Mouse (Mus musculus): ENCODE data around the gene St3gal4.

The St3gal4 gene

GRCm38 (mm10) chr9:35045756-35046155 is 73.3 kb downstream of the St3gal4 start:
- DNase-seq, result no peak

- no peak for DNase-seq
These were observed 74.0 kb downstream of the St3gal4 start for GRCm38 (mm10) chr9:35045031-35045531.

- DNase-seq, result no peak
These were observed 74.6 kb downstream of the St3gal4 start for GRCm38 (mm10) chr9:35044458-35044857.

- DNase-seq, result no peak
These were observed 75.4 kb downstream of the St3gal4 start for GRCm38 (mm10) chr9:35043619-35044018.

- DNase-seq, result no peak
These were observed 77.6 kb downstream of the St3gal4 start for GRCm38 (mm10) chr9:35041493-35041892.

- DNase-seq, result no peak
These were observed 79.2 kb downstream of the St3gal4 start for GRCm38 (mm10) chr9:35039846-35040245.

- DNase-seq, result no peak
These were observed 80.0 kb downstream of the St3gal4 start for GRCm38 (mm10) chr9:35038922-35039586.

GRCm38 (mm10) chr9:35035074-35035473 is 84.0 kb downstream of the St3gal4 start:
- no peak for DNase-seq

GRCm38 (mm10) chr9:35032457-35032856 is 86.6 kb downstream of the St3gal4 start:
- DNase-seq, result no peak

GRCm38 (mm10) chr9:35030823-35031222 is 88.2 kb downstream of the St3gal4 start:
- DNase-seq, result no peak

GRCm38 (mm10) chr9:35027382-35027997 is 91.6 kb downstream of the St3gal4 start:
- DNase-seq, result no peak

- DNase-seq, result no peak
These were observed 92.2 kb downstream of the St3gal4 start for GRCm38 (mm10) chr9:35026897-35027311.

GRCm38 (mm10) chr9:35026311-35026710 is 92.8 kb downstream of the St3gal4 start:
- DNase-seq, result no peak

- DNase-seq, result no peak
These were observed 94.2 kb downstream of the St3gal4 start for GRCm38 (mm10) chr9:35024591-35025496.

- DNase-seq, result no peak
These were observed 97.3 kb downstream of the St3gal4 start for GRCm38 (mm10) chr9:35021744-35022143.

GRCm38 (mm10) chr9:35020015-35020653 is 98.9 kb downstream of the St3gal4 start:
- DNase-seq, result no peak

- peak; percentile 65 for DNase-seq
These were observed 99.7 kb downstream of the St3gal4 start for GRCm38 (mm10) chr9:35019372-35019771.

GRCm38 (mm10) chr9:35018056-35018455 is 101.0 kb downstream of the St3gal4 start:
- no peak for DNase-seq

- DNase-seq, result peak; percentile 61
These were observed 101.5 kb downstream of the St3gal4 start for GRCm38 (mm10) chr9:35017563-35017962.

- no peak for DNase-seq
These were observed 102.3 kb downstream of the St3gal4 start for GRCm38 (mm10) chr9:35016762-35017161.

- DNase-seq, result no peak
These were observed 111.2 kb downstream of the St3gal4 start for GRCm38 (mm10) chr9:35007697-35008341.

- no peak for DNase-seq
These were observed 115.0 kb downstream of the St3gal4 start for GRCm38 (mm10) chr9:35004113-35004512.

Data from right cerebral cortex, postnatal 4 days (tissue).